11 mouse cellular contexts compared by ENCODE assay signal in genomic region chr16:25584337-25585069, GRCm38 (mm10).
DNase-seq lines count a peak whose midpoint lies in the region; ATAC-seq and TF ChIP-seq lines count a peak whose summit lies in the region.
"Had no signal": no experiment of that assay in that cellular context is flagged by ENCODE, and none has a peak within 500 bp of the region (broad histone marks: within the 10 kb centered on the region; RNA-seq: fewer than 3 reads in every experiment).

No protein-coding gene starts in this region.

- WGBS in heart, postnatal 0 days: 62% methylated on average over 14 of the region's 14 CpGs
- 66% methylated on average over 14 of the region's 14 CpGs for WGBS in heart, embryonic 10.5 days
- 48% methylated on average over 14 of the region's 14 CpGs for WGBS in embryonic facial prominence, embryonic 15.5 days
- WGBS in hindbrain, embryonic 10.5 days: 77% methylated on average over 14 of the region's 14 CpGs

- no peak overlapping the region for H3K4me3 ChIP-seq in heart, postnatal 0 days (ENCODE audit: low read depth, low read length)
- H3K4me3 ChIP-seq in heart, embryonic 10.5 days: no peak overlapping the region
- H3K4me3 ChIP-seq in E14TG2a.4 (replicated peaks; ENCODE audit: low read length): 0 out of 2 replicates have a peak overlapping the region, but pooled peaks have one; percentile 20
- H3K4me3 ChIP-seq in embryonic facial prominence, embryonic 15.5 days (replicated peaks): no peak overlapping the region
- no peak overlapping the region for H3K4me3 ChIP-seq in hindbrain, embryonic 10.5 days
- H3K4me3 ChIP-seq: forebrain, embryonic 15.5 days had no signal

- no peak overlapping the region for H3K27ac ChIP-seq in heart, postnatal 0 days (ENCODE audit: low read depth)
- H3K27ac ChIP-seq in heart, embryonic 10.5 days: no peak overlapping the region
- peak overlapping the region; percentile 18 for H3K27ac ChIP-seq in embryonic facial prominence, embryonic 15.5 days (replicated peaks)
- H3K27ac ChIP-seq in hindbrain, embryonic 10.5 days: no peak overlapping the region
- H3K27ac ChIP-seq: forebrain, embryonic 15.5 days had no signal

- no peak for TF ChIP-seq CTCF in heart, postnatal 0 days (IDR thresholded peaks at IDR 0.05; ENCODE audit: low read depth)
- TF ChIP-seq CTCF in E14TG2a.4 (conservative IDR thresholded peaks at IDR 0.05; ENCODE audit: low read length): no peak

- no peaks in the 10 kb centered on the region for H3K9me3 ChIP-seq in heart, postnatal 0 days (replicated peaks; ENCODE audit: control insufficient read depth, low read length)
- no peaks in the 10 kb centered on the region for H3K9me3 ChIP-seq in heart, embryonic 10.5 days
- H3K9me3 ChIP-seq in E14TG2a.4 (ENCODE audit: low read length): no peaks in the 10 kb centered on the region
- H3K9me3 ChIP-seq in embryonic facial prominence, embryonic 15.5 days (replicated peaks): no peaks in the 10 kb centered on the region
- no peaks in the 10 kb centered on the region for H3K9me3 ChIP-seq in hindbrain, embryonic 10.5 days
- H3K9me3 ChIP-seq: forebrain, embryonic 15.5 days had no signal

- no peak overlapping the region for H3K9ac ChIP-seq in heart, postnatal 0 days (replicated peaks; ENCODE audit: low read depth, low read length)
- H3K9ac ChIP-seq in embryonic facial prominence, embryonic 15.5 days: no peak overlapping the region
- H3K9ac ChIP-seq: forebrain, embryonic 15.5 days had no signal

- DNase-seq in heart, postnatal 0 days (ENCODE audit: low spot score): no peak
- DNase-seq in heart, embryonic 10.5 days (ENCODE audit: low spot score): no peak
- DNase-seq in lung, postnatal 10 days: peak; percentile 16
- DNase-seq in hindbrain, embryonic 10.5 days (ENCODE audit: low spot score): no peak
- no peak for DNase-seq in layer of hippocampus, postnatal 36 days
- DNase-seq: heart, adult 11 months; retina, postnatal 1 day had no signal

- H3K4me2 ChIP-seq in heart, postnatal 0 days (ENCODE audit: low read depth, low read length): peak overlapping the region; percentile 5; the same call in 1 of the 2 replicates
- H3K4me2 ChIP-seq in embryonic facial prominence, embryonic 15.5 days (replicated peaks): no peak overlapping the region
- H3K4me2 ChIP-seq: forebrain, embryonic 15.5 days had no signal

- H3K27me3 ChIP-seq in heart, postnatal 0 days (ENCODE audit: control insufficient read depth, insufficient read depth, low read length): no peaks in the 10 kb centered on the region
- no peaks in the 10 kb centered on the region for H3K27me3 ChIP-seq in heart, embryonic 10.5 days (ENCODE audit: insufficient read depth, poor library complexity, severe bottlenecking)
- peaks cover 25% of the 10 kb centered on the region for H3K27me3 ChIP-seq in E14TG2a.4 (ENCODE audit: insufficient read depth, low read length)
- H3K27me3 ChIP-seq in embryonic facial prominence, embryonic 15.5 days: no peaks in the 10 kb centered on the region
- H3K27me3 ChIP-seq in hindbrain, embryonic 10.5 days (ENCODE audit: insufficient read depth, poor library complexity, severe bottlenecking): no peaks in the 10 kb centered on the region
- H3K27me3 ChIP-seq: forebrain, embryonic 15.5 days had no signal

- no peak for TF ChIP-seq EP300 in heart, postnatal 0 days (IDR thresholded peaks at IDR 0.05; ENCODE audit: low read depth)

- no peaks in the 10 kb centered on the region for H3K4me1 ChIP-seq in heart, postnatal 0 days (ENCODE audit: control insufficient read depth, insufficient read depth)
- 0 out of 2 replicates have a peak, but pooled peaks cover 4% of the 10 kb centered on the region for H3K4me1 ChIP-seq in heart, embryonic 10.5 days
- peaks cover 34% of the 10 kb centered on the region for H3K4me1 ChIP-seq in E14TG2a.4 (replicated peaks; ENCODE audit: low read depth, low read length)
- H3K4me1 ChIP-seq in embryonic facial prominence, embryonic 15.5 days: no peaks in the 10 kb centered on the region
- no peaks in the 10 kb centered on the region for H3K4me1 ChIP-seq in hindbrain, embryonic 10.5 days (replicated peaks)
- H3K4me1 ChIP-seq: forebrain, embryonic 15.5 days had no signal

- ATAC-seq in heart, postnatal 0 days (ENCODE audit: insufficient read depth, low read depth): no peak
- no peak for ATAC-seq in embryonic facial prominence, embryonic 15.5 days (ENCODE audit: insufficient number of reproducible peaks, low FRiP score, low TSS enrichment, low read depth)
- ATAC-seq in megakaryocyte, adult 5-6 weeks (ENCODE audit: poor library complexity, severe bottlenecking): no peak
- ATAC-seq: forebrain, embryonic 15.5 days had no signal

- H3K36me3 ChIP-seq in heart, postnatal 0 days (replicated peaks; ENCODE audit: control insufficient read depth, insufficient read depth, low read length): no peaks in the 10 kb centered on the region
- H3K36me3 ChIP-seq in heart, embryonic 10.5 days: no peaks in the 10 kb centered on the region
- H3K36me3 ChIP-seq in E14TG2a.4 (ENCODE audit: insufficient read depth, low read length): no peaks in the 10 kb centered on the region
- no peaks in the 10 kb centered on the region for H3K36me3 ChIP-seq in embryonic facial prominence, embryonic 15.5 days
- no peaks in the 10 kb centered on the region for H3K36me3 ChIP-seq in hindbrain, embryonic 10.5 days
- H3K36me3 ChIP-seq: forebrain, embryonic 15.5 days had no signal
